Mouse (Mus musculus) kidney, adult 2 months (tissue): Measurements from ENCODE around the gene Kcnc4. TPM values are rescaled to one million over a fixed set of nuclear protein-coding genes. Genes with fewer than 3 reads are reported as not detected.

Source experiments
- DNase-seq: peaks from one replicate; pipeline ENCODE4 v3.0.0; 2021
- H3K27ac ChIP-seq: fragments of 200-500 bp; 2 replicates; pipeline ENCODE4 v1.5.1; 2012; ENCODE audit warnings: low read depth, low read length, control low read depth, inconsistent platforms; ENCODE audit not compliant: insufficient read depth
- H3K27me3 ChIP-seq: fragments of 200-500 bp; replicated peaks from 2 replicates; pipeline ENCODE4 v1.6.1; 2012; ENCODE audit warnings: mild to moderate bottlenecking, moderate library complexity, low read length, inconsistent platforms; ENCODE audit not compliant: control insufficient read depth, insufficient read depth
- H3K36me3 ChIP-seq: fragments of 200-500 bp; 2 replicates; pipeline ENCODE4 v1.6.1; 2012; ENCODE audit warnings: mild to moderate bottlenecking, moderate library complexity, low read length, inconsistent platforms; ENCODE audit not compliant: control insufficient read depth, insufficient read depth
- H3K4me1 ChIP-seq: fragments of 200-500 bp; 2 replicates; pipeline ENCODE4 v1.6.1; 2011; ENCODE audit warnings: low read length; ENCODE audit not compliant: control insufficient read depth, insufficient read depth
- H3K4me3 ChIP-seq: fragments of 200-500 bp; 2 replicates; pipeline ENCODE4 v1.5.1; 2011; ENCODE audit warnings: mild to moderate bottlenecking, low read depth, low read length, control low read depth; ENCODE audit not compliant: insufficient read depth
- CTCF ChIP-seq: fragments of 200-500 bp; conservative IDR thresholded peaks from 2 replicates; pipeline ENCODE4 v1.5.1; 2011; ENCODE audit warnings: low read depth, mild to moderate bottlenecking, control low read depth, low read length, moderate library complexity, mixed read lengths; ENCODE audit not compliant: insufficient read depth, insufficient read length
- POLR2A ChIP-seq: fragments of 200-500 bp; IDR thresholded peaks from one replicate; pipeline ENCODE4 v1.6.1; 2011; ENCODE audit warnings: low read depth, low read length, control low read depth
- WGBS: fragments of 180-500 bp; shearing (Covaris S2); methylation state at CpG from one replicate; pipeline ENCODE4 v1.1.7; 2018; 5-methylcytosine and 5-hydroxymethylcytosine counted together
- polyA plus RNA-seq: library from polyadenylated mRNA; depleted of rRNA; stranded (reverse); fragments of >200 nt; gene quantifications from 2 replicates; pipeline ENCODE4 v1.2.3, GENCODE M21; 2012

The Kcnc4 gene
- polyA plus RNA-seq, 1 experiment, result 0.78 TPM

- no peaks in the 10 kb centered on the region for H3K4me1 ChIP-seq
- WGBS, result under 1% methylated on average over 51 of the region's 51 CpGs
These were observed 690 bp downstream of the Kcnc4 start for GRCm38 (mm10) chr3:107458528-107459195.

GRCm38 (mm10) chr3:107458104-107458503 is 1.2 kb downstream of the Kcnc4 start:
- WGBS, result 10% methylated on average over 23 of the region's 23 CpGs
- Histone ChIP-seq H3K27me3 (peaks cover 2% of the 10 kb centered on the region; the same call in 1 of the 2 replicates), H3K4me1 (no peaks in the 10 kb centered on the region), H3K27ac (no peak overlapping the region), H3K4me3 (no peak overlapping the region), H3K36me3 (no peaks in the 10 kb centered on the region)
- DNase-seq, result no peak
- TF ChIP-seq CTCF (no peak), POLR2A (no peak)

More at GRCm38 (mm10) chr3:107458528-107459195, 690 bp downstream of the Kcnc4 start:
- DNase-seq, result no peak
- Histone ChIP-seq H3K4me3 (peak overlapping the region; percentile 7; the same call in 1 of the 2 replicates), H3K36me3 (no peaks in the 10 kb centered on the region), H3K27ac (no peak overlapping the region), H3K27me3 (peaks cover 2% of the 10 kb centered on the region; the same call in 1 of the 2 replicates)
- no peak for TF ChIP-seq POLR2A
- TF ChIP-seq CTCF, result no peak

- Histone ChIP-seq H3K36me3 (no peaks in the 10 kb centered on the region), H3K4me3 (no peak overlapping the region), H3K27me3 (peaks cover 1% of the 10 kb centered on the region; the same call in 1 of the 2 replicates), H3K27ac (no peak overlapping the region), H3K4me1 (no peaks in the 10 kb centered on the region)
- DNase-seq, result no peak
- TF ChIP-seq POLR2A (no peak), CTCF (no peak)
- 60% methylated on average over 4 of the region's 4 CpGs for WGBS
These were observed 5.1 kb downstream of the Kcnc4 start for GRCm38 (mm10) chr3:107454280-107454679.

- DNase-seq, result no peak
- TF ChIP-seq CTCF (no peak), POLR2A (no peak)
- H3K36me3 ChIP-seq, result no peaks in the 10 kb centered on the region
- no peak overlapping the region for H3K4me3 ChIP-seq
- no peak overlapping the region for H3K27ac ChIP-seq
- 80% methylated on average over 3 of the region's 3 CpGs for WGBS
- H3K27me3 ChIP-seq, result no peaks in the 10 kb centered on the region
- H3K4me1 ChIP-seq, result no peaks in the 10 kb centered on the region
These were observed 12.5 kb downstream of the Kcnc4 start for GRCm38 (mm10) chr3:107446822-107447221.

GRCm38 (mm10) chr3:107443866-107444265 is 15.5 kb downstream of the Kcnc4 start:
- H3K27ac ChIP-seq, result no peak overlapping the region
- DNase-seq, result no peak
- WGBS, result 79% methylated on average over 5 of the region's 5 CpGs
- no peak for TF ChIP-seq CTCF
- TF ChIP-seq POLR2A, result no peak
- no peaks in the 10 kb centered on the region for H3K27me3 ChIP-seq
- no peak overlapping the region for H3K4me3 ChIP-seq
- no peaks in the 10 kb centered on the region for H3K4me1 ChIP-seq
- no peaks in the 10 kb centered on the region for H3K36me3 ChIP-seq

- whole genome bisulfite sequencing, result 78% methylated on average over 11 of the region's 11 CpGs
- DNase-seq, result no peak
- no peak overlapping the region for H3K27ac ChIP-seq
- TF ChIP-seq POLR2A, result no peak
- TF ChIP-seq CTCF, result no peak
- H3K27me3 ChIP-seq, result no peaks in the 10 kb centered on the region
- H3K4me1 ChIP-seq, result no peaks in the 10 kb centered on the region
- no peak overlapping the region for H3K4me3 ChIP-seq
- no peaks in the 10 kb centered on the region for H3K36me3 ChIP-seq
These were observed 17.2 kb downstream of the Kcnc4 start for GRCm38 (mm10) chr3:107442191-107442590.

DNA sequence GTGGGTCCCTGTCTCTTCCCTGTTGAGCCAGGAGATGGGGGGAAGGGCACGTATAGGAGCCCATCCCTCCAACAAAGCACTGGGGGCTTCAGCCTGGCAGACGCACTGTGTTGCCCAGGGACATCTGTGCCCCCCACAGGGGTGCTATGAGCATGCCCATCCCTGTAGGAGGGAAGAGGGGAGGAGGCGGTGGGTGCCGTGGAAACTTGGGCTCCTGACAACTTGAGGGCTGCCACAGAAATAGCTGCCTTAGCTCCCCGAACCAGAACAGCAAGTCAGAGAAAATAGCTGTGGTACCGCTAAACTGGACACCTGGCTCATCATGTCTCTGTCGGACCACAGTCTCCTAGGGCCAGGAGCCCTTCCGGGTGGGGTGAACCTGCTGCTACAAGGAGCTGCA is 18.0 kb downstream of the Kcnc4 start:
- WGBS, result 83% methylated on average over 8 of the region's 8 CpGs
- DNase-seq, result no peak
- no peaks in the 10 kb centered on the region for H3K4me1 ChIP-seq
- no peak for TF ChIP-seq CTCF
- H3K4me3 ChIP-seq, result no peak overlapping the region
- no peaks in the 10 kb centered on the region for H3K36me3 ChIP-seq
- no peak overlapping the region for H3K27ac ChIP-seq
- H3K27me3 ChIP-seq, result no peaks in the 10 kb centered on the region

DNA sequence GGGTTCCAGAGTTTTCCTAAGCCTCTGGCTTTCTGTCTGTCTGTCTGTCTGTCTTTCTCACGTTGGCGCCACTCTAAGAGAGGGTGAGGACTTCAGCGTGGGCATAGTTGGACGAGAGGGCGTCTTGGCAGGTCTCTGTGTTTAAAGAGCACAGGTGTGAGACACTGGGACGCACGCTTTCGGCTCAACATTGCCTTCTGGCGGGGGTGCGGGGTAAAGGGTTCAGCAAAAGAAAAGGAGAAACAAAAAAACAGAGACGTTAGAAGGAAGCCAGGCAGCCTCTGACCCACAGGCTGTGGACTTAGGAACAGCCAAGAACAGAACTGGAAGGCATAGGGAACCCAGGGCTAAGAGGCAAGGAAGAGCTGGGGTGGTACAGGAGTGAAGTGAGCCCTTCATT is 20.1 kb downstream of the Kcnc4 start:
- Histone ChIP-seq H3K27me3 (no peaks in the 10 kb centered on the region), H3K4me1 (no peaks in the 10 kb centered on the region), H3K27ac (no peak overlapping the region), H3K36me3 (no peaks in the 10 kb centered on the region), H3K4me3 (no peak overlapping the region)
- 90% methylated on average over 11 of the region's 11 CpGs for WGBS
- DNase-seq, result no peak
- TF ChIP-seq CTCF, result no peak
- TF ChIP-seq POLR2A, result no peak
